Mouse (Mus musculus): ENCODE results near the gene Sema4c.
"Not testable (repeated sequence)": the region's sequence is repeated elsewhere in the genome, so short reads cannot be mapped to it uniquely, and the experiment has no call there.

Gene Sema4c

DNA sequence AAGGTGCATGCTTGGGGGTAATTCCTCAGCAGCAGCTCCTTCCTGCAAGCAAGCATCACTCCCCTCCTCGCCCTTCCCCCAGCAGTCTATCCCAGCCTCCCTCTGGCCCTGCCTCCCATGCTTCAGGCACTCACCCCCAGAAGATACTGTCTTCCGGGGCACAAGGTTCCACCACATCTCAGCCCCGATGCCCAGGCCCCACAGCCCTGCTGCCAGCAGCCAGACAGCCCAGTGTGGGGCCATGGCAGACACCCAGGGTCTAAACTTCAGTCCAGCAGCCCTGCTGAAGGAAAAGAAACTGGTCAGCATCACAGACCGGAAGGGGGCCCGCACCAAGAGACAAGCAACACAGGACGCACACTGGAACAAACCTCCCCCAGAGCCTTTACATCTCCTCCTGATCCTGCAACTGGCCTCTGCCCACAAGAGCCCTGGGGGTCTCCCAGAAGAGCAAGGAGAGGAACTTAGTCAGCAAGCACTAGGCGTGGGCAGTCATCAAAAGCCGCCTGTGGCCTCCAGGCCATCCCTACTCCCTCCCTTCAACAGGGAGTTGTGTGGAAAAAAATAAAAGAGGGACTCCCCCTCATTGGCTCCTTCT, 2.3 kb downstream of the Sema4c start:
- DNase-seq, result peak in 1 of 2 experiments; percentile 45

DNA sequence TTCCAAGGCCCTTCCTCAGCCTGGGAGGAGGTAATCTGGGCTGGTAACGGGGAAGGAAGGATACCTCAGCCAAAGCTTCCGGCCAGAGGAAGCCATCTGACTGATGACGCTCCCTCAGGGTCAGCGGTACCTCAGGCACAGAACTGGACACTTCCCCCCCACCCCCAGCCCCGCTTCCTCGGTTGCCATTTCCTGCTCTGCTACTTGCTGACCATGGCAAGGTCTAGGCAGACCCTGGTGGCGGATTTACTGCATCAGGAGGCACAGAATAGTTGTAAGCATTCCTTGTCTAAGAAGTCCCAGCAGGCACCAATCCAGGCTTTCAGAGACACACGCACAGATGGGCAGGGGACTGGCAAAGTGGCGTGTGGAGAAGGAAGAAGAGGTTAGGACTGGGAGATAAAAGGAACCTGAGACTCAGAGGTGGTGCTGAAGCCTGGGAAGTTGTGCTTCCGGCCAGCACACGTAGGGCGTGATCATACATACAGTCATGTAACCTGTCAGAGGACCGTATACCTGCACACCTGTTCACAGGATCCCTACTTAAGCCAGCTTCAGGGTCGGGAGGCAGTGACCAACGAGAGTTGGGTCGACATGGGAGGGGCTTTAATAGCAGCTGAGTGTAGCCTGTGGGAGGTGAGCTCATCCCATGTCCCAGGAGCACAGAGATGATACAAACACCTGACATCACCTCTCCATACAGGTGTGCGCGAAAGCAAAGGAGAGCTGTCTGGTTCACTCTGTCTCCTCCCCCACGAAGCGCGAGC, 3.3 kb downstream of the Sema4c start:
- DNase-seq, result peak; percentile 62 to 74

- DNase-seq, result no peak
Observed at GRCm38 (mm10) chr1:36552506-36552905, 5.6 kb downstream of the Sema4c start.

GRCm38 (mm10) chr1:36551904-36552303, 6.2 kb downstream of the Sema4c start:
- DNase-seq, result no peak

DNA sequence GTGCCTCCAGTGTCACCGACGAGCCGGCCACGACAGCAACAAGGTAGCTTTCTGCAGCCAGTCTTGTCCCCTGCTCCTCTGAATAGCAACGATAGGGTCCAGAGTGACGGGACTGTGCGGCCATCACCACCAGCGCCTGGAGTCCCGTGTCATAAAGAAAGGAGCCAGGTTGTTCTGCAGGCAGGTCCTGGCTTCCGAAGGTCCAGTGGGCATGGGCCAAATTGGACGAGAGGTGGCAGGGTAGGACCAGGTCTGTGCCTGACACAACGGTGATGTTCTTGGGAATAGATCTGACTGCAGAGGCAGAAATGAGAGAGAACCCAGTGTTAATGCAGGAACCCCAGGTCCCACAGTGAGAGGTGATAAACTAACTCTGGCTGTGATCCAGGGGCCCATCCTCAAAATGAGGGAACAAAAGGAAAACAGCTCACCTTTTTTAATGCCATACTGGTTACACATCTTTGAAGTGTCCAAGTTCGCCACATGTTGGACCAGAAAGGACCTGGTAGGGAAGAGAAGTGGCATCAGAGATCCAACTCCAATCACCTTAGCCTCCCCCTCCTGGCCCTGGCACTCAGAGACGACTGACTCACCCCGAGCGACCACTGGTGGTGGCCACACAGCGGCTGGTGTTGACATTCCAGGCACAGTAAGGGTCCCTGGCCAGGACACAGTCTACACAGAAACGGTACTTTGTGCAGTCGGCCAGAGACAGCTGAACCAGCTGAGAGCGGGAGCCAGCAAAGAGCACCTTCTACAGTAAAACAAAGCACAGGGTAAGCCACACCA, 7.9 kb downstream of the Sema4c start:
- DNase-seq, result no peak

- DNase-seq, result no peak
Observed at GRCm38 (mm10) chr1:36549491-36549890, 8.7 kb downstream of the Sema4c start.

DNA sequence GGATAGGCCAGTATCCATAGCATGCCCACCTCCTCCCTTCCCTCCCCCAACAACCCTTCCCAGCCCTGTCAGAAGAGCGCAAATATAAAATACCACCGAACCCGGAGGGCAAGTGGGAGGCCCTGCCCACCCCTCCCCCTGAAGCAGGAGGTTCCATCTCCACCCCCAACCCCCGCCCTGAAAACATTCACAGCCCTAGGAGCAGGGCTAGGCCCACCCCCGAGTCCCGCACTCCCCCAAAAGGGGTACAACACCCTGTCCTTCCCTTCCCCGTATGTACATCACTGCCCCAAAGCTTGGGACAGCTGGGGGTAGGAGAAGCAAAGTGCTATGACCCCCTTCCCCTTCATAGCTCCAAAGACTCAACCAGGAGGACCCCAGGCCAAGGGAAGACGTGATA, 9.4 kb downstream of the Sema4c start:
- DNase-seq, result no peak

DNA sequence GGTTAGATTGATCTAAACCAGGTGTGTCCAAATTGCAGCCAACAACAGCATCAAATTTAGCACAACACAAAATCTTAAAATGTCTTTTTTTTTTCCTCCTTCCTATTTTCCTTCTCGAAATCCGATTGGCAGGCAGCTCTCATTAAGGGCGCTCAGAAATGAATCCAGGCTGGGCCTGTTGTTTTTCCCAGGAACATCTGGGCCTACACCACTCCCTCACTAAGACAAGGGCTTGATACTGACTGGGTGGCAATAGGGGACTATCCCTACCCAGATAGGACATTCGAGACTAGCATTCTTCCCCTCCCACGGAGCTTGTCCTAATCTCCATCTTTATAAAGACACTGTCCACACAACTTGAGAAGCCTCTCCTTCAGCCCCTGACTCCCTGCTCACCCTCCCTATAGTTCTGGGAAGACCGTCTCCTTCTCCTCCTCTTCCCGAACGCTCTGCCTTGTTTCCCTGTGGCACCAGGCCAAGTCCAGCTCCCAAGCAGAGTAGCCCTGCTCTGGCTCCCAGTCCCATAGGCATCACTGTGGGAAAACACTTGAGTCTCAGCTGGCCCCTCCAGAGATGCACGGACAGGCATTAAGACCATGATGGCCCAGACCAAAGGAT, 10.1 kb downstream of the Sema4c start:
- peak; percentile 55 to 68 for DNase-seq

DNA sequence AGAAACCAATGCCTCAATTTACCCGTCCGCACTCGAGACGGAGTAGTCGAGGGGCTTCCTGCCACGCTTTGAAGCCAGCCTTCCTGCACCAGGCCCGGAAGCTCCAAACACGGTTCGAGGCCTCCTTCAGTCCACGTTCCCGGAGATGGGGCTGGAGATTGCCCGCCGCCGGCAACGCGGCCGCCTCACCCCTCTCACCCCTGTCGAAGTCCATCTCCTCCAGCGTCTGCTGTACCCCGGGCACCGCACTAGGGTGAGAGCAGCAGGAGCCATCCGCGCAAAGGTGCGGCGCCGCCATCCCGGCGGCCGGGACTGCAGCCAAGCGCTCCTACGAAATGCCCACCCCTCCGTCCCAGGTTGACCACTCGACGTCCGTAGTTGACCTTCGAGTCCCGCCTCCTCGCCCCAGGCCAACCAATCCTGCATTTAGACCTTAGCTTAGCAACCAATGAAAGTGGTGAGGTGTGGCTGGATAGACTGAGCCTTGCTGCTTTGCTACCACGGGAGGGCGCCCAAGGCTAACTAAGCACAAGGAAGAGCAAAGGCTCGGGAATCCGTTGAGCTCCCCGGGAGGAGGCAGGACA, 11.2 kb downstream of the Sema4c start, which contains the start of gene Ankrd39:
Gene Ankrd39 (minus strand): TSS at position 558 of the 584 bp plus-strand sequence.
- DNase-seq, result peak; percentile 98 to 99

DNA sequence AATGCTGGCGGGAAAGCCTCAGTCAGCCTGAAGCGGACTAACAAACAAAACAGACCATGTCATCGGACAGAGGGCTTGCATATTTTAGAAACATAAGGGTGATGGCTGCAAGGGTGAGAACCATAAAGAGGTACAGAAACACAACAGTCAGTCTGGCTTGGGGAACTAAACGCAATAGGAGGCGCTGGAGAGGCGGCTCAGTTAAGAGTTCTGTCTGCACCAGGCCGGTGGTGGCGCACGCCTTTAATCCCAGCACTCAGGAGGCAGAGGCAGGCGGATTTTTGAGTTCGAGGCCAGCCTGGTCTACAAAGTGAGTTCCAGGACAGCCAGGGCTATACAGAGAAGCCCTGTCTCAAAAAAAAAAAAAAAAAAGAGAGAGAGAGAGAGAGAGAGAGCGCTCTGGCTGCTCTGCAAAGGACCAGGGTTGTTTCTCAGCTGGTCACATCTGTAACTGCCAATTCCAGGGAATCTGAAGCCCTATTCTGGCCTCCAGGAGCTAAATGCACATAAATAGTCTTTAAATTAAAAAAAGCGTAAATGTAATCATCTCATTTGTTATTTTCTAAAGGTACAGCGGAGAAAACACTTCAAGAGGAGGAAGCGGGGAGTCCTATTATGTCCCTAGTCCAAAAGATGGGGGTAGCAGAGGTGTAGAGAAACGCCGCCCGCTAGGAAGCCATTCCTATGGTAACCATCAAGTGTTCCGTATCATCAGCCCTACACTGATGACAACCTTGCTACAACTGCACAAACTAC, 12.1 kb downstream of the Sema4c start:
- no peak for DNase-seq

GRCm38 (mm10) chr1:36545382-36545781, 12.8 kb downstream of the Sema4c start:
- no peak for DNase-seq

- DNase-seq, result no peak
Observed at GRCm38 (mm10) chr1:36542925-36543324, 15.2 kb downstream of the Sema4c start.

- DNase-seq, result no peak
Observed at GRCm38 (mm10) chr1:36541844-36542243, 16.3 kb downstream of the Sema4c start.

DNA sequence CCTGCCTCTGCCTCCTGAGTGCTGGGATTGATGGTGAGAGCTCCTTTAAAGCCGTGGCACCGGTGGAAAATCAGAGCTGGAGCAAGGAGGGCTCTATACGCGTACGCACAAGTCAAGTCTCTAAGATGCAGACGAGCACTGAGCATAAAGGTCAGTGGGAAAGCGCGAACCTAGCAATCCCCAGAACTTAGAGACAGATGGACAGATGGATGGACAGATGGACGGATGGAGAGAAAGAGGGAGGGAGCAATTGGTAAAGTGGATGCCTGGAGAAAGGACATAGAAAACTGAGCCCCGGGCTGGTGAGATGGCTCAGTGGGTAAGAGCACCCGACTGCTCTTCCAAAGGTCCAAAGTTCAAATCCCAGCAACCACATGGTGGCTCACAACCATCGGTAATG, 17.3 kb downstream of the Sema4c start:
- no peak for DNase-seq

- DNase-seq, result no peak
Observed at GRCm38 (mm10) chr1:36540132-36540531, 18.0 kb downstream of the Sema4c start.

- DNase-seq, result peak; percentile 89 to 96
Observed at GRCm38 (mm10) chr1:36539186-36539585, 19.0 kb downstream of the Sema4c start, which contains the start of gene Gm42417. Gm42417 (minus strand) TSS chr1:36539429.

- DNase-seq, result no peak
Observed at GRCm38 (mm10) chr1:36538727-36539126, 19.4 kb downstream of the Sema4c start.

DNA sequence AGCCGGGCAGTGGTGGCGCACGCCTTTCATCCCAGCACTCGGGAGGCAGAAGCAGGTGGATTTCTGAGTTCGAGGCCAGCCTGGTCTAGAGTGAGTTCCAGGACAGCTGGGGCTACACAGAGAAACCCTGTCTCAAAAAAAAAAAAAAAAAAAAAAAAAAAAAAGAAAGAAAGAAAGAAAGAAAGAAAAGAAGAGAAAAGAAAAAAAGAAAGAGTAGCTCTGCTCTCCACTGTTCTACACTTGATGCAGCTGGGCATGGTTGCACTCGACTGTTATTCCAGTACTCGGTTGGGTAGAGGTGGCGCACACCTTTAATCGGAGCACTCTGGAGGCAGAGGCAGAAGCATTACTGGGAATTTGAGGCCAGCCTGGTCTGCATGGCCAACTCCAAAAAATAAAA, 21.4 kb downstream of the Sema4c start, which contains the start of gene Ankrd23:
Gene Ankrd23 (minus strand): TSS at position 101 of the 400 bp plus-strand sequence.
- not testable (repeated sequence) for DNase-seq

DNA sequence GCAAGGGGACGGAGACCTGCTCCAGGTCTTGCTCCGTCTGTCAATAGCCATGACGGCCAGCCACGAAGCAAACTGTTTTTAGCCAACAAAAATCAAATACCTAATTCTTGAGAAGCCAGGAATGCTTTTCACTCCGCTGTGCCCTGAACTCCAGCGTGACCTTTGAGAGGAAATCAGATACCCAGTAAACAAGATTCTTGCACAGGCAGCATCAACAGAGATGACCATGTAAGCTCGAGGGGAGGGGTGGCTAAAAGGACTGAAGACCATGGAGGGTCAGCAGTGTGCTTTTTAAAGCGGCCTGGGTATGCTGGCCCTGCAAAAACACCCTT, 21.8 kb downstream of the Sema4c start:
- DNase-seq, result peak in 1 of 2 experiments; percentile 17

GRCm38 (mm10) chr1:36535477-36536396, 22.4 kb downstream of the Sema4c start:
- DNase-seq, result peak; percentile 31 to 37

- peak in 1 of 2 experiments; percentile 40 for DNase-seq
Observed at GRCm38 (mm10) chr1:36534595-36535058, 23.5 kb downstream of the Sema4c start.
